Mouse (Mus musculus): ENCODE results near the gene Ehbp1.

Gene Ehbp1

GRCm38 (mm10) chr11:22342242-22343207, at the start of gene Ehbp1:
Gene Ehbp1 (minus strand): TSS chr11:22342292.
- no peak for DNase-seq

- DNase-seq = peak in 1 of 2 experiments; percentile 9
Measured at GRCm38 (mm10) chr11:22387472-22388098, 45.5 kb upstream of the Ehbp1 start.

- DNase-seq = no peak
Measured at GRCm38 (mm10) chr11:22383532-22383931, 41.4 kb upstream of the Ehbp1 start.

GRCm38 (mm10) chr11:22374811-22375210, 32.7 kb upstream of the Ehbp1 start:
- DNase-seq = no peak

- DNase-seq = peak in 1 of 2 experiments; percentile 5
Measured at GRCm38 (mm10) chr11:22373290-22373674, 31.2 kb upstream of the Ehbp1 start.

GRCm38 (mm10) chr11:22372609-22373289, 30.7 kb upstream of the Ehbp1 start:
- DNase-seq = no peak

- DNase-seq = no peak
Measured at GRCm38 (mm10) chr11:22369841-22370240, 27.7 kb upstream of the Ehbp1 start.

GRCm38 (mm10) chr11:22368621-22369020, 26.5 kb upstream of the Ehbp1 start:
- DNase-seq = no peak

GRCm38 (mm10) chr11:22366486-22366885, 24.4 kb upstream of the Ehbp1 start:
- DNase-seq = no peak

- no peak for DNase-seq
Measured at GRCm38 (mm10) chr11:22353962-22354621, 12.0 kb upstream of the Ehbp1 start.

GRCm38 (mm10) chr11:22349945-22350344, 7.9 kb upstream of the Ehbp1 start:
- DNase-seq = no peak

GRCm38 (mm10) chr11:22348536-22348910, 6.4 kb upstream of the Ehbp1 start:
- DNase-seq = peak; percentile 11 to 45

- DNase-seq = peak in 1 of 2 experiments; percentile 14
Measured at GRCm38 (mm10) chr11:22347651-22348535, 5.8 kb upstream of the Ehbp1 start.

- no peak for DNase-seq
Measured at GRCm38 (mm10) chr11:22327302-22327910, 14.7 kb downstream of the Ehbp1 start.

- no peak for DNase-seq
Measured at GRCm38 (mm10) chr11:22317824-22318411, 24.2 kb downstream of the Ehbp1 start.

- DNase-seq = peak in 1 of 2 experiments; percentile 4
Measured at GRCm38 (mm10) chr11:22315801-22316200, 26.3 kb downstream of the Ehbp1 start.

GRCm38 (mm10) chr11:22301164-22301563, 40.9 kb downstream of the Ehbp1 start:
- DNase-seq = no peak

GRCm38 (mm10) chr11:22289164-22289563, 52.9 kb downstream of the Ehbp1 start:
- DNase-seq = no peak

GRCm38 (mm10) chr11:22287513-22287900, 54.6 kb downstream of the Ehbp1 start:
- DNase-seq = no peak

- DNase-seq = peak; percentile 97 to 98
Measured at GRCm38 (mm10) chr11:22286885-22287512, 55.1 kb downstream of the Ehbp1 start.
